Mouse (Mus musculus) olfactory bulb, adult 2 months (tissue): ENCODE results near the gene Shisa2.

Experiments used
- CTCF ChIP-seq: fragments of 200-500 bp; IDR thresholded peaks from 2 replicates; pipeline ENCODE4 v1.5.1; 2012; ENCODE audit warnings: low read depth, mild to moderate bottlenecking, low read length, moderate library complexity; ENCODE audit not compliant: insufficient read depth
- POLR2A ChIP-seq: fragments of 200-500 bp; IDR thresholded peaks from 2 replicates; pipeline ENCODE4 v1.6.1; 2012; ENCODE audit warnings: mild to moderate bottlenecking, low read depth, low read length, moderate library complexity; ENCODE audit not compliant: insufficient read depth

DNA sequence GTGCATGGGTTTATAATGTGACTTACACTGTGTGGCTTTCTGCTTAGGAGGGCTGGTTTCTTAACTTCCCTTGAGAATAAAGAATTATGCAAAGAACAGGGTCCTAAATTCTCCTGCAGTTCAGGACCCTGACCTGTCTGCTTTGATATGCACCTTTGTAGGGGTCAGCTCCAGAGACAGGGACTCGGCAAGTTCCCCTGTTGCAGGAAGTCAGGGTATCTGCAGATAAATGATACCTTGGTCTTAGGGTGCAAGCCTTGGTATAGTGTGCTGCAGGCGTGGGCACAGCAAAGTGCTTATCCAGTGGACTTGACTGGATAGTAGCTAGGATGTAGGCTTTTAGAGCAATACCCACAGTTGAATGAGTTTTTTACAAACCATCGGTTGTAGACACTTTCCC lies 19.8 kb downstream of the Shisa2 start:
- TF ChIP-seq POLR2A, result no peak
- TF ChIP-seq CTCF, result no peak
